Mouse (Mus musculus) spleen, embryonic (tissue): Measurements from ENCODE around the gene Slc24a3.

Experiments
- CTCF ChIA-PET: fragments of 350-600 bp; sonication (Branson Sonifier 250); formaldehyde crosslinking; loops from one replicate; lab custom pipeline; 2022; lab: Charles Lee

Gene Slc24a3

DNA sequence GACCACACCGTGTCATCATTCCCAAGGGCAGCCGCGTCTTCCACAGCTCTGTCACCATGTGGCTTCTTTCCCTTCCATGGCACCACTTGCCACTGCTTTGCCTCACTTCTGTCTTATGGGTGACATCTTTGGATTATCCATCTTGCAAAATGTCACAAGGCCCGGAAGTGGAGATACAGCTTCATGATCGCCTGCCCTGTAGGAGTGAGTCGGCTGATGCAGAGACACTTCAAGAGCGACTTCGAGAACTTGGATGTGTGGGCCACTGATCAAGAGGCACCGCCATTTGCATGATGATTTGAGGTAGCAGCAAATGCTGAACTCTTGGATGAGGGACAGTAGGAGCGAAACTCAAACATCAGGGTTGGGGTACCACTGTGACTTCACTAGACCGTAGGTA lies 46.0 kb downstream of the Slc24a3 start:
- CTCF ChIA-PET = no interaction called here

DNA sequence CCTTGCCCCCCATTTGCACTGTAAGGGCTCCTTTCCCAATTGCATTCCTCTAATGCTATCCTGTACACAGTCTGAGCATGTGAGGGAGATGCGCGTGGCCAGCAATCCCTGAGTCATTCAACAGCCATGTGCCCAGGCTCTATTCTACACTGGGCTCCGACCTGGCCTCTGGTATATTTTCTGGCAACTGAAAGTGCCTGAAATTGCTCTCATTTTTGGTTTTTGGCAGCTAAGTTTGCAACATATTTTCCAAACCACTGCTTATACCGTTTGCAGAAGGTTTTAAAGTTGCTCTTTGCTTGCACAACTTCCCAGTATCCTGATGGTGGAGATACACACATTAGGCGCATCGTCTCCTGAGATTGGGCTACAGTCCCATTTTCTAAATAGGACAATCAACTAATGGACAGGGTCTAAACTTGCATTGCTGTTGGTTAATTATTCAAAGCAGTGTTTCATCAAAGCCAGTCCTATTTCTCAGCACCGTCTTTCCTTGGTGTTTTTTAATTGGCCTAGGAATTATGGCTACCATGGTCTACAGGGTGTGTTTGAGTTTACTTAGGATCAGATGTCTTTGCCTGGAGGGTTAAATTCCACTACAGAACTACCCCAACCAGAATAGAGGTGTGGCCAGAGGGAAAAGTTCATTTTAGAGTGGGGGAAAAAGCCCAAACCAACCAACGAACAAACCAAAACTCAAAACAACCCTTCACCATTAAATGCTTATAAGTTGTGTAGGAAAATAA lies 46.7 kb downstream of the Slc24a3 start:
- CTCF ChIA-PET = no interaction called here

DNA sequence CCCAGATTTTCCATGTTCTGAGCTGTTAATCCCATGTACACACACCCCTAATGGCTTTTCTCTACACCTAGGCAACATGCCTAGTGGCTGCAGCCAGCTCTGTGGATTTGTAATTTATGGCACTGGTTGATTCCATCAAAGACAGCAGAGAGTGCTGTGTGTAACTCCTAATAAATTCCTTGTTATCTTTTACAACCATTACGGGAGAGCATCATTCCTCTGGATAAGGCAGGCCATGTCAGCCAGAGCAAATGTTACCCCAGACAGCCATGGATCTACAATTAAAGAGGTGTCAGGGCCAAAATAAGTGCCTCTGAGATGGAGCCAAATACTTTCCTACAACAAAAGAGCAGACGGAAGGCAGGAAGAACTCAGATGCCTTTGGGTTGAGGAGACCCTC lies 49.0 kb downstream of the Slc24a3 start:
- CTCF ChIA-PET = no interaction called here

DNA sequence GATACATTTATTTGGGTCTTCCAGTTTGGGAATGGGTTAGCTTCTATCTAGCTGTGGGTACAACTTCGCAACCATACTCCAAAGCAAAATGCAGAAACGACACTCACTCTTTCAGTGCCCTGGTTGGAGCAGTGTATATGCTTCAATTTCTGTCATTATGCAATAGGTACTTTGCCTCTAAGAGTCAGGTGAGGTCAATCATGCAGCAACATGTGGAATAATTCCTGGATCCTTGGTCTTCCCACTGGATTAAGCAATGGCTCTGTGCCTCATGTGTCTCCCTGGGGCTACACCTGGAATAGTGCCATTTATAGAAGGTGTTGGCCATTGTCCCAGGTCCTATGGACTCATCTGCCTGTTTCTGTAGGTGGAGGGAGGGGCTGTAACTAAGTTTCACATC lies 49.9 kb downstream of the Slc24a3 start:
- CTCF ChIA-PET = no interaction called here

DNA sequence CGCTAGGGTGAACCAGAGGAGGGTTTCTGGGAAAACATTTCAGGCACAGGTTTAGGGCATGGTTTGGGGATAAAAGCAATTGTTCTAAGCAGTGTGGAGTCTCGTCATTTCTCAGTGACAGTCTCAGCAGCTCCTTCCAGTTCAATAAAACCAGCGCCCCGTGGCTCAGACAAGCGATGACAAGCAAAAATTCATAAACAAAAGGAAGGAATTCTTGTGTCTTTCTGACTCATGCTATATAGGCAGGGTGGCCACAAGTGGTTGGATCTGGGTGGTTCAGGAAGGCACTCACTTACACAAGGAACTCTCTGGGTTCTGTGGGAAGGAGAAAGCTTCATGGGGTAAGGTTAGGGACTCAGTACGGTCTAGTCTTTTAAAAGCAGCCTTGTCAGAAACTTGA lies 51.7 kb downstream of the Slc24a3 start:
- CTCF ChIA-PET = no interaction called here

- CTCF ChIA-PET = no interaction called here
These were observed 56.1 kb downstream of the Slc24a3 start for GRCm38 (mm10) chr2:145223646-145224045.

- CTCF ChIA-PET = no interaction called here
These were observed 58.1 kb downstream of the Slc24a3 start for GRCm38 (mm10) chr2:145225640-145226039.

DNA sequence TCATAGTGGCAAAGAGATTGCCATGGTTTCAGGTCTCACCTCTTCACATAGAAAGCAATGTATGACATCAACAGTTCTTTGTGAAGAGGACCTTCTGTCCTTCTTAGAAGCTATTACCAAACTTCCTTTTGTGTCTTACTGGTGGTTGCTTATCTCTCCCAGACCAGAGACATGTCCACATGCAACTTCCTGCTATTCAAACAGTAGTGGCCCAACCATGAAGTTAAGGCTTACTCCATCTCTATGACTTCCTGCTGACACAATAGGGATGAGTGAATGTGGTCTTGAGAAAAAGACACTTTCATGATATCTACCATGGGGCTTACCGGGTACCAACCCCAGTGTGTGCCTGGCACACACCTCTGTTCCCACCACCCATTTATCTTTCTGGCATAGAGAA lies 58.5 kb downstream of the Slc24a3 start:
- CTCF ChIA-PET = no interaction called here

DNA sequence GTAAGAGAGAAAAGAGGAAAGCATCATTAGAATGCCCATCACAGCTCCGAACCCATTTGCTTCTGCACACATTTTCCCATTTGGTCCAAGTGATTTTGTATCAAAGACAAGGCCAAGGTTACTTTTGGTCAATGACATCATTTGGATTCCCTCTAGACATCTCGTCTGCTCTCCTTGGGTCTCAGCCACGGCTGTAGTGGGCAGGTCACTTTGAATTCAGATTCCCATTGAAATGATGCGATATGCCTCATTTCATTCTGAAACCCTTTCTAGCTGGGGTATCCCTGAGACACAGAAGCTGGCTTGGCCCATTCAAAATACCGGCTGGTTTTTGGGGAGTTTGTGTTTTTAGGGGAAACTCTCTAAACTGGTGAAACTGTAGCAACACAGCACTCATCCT lies 59.8 kb downstream of the Slc24a3 start:
- CTCF ChIA-PET = no interaction called here

GRCm38 (mm10) chr2:145232764-145233484 lies 65.4 kb downstream of the Slc24a3 start:
- CTCF ChIA-PET = no interaction called here

DNA sequence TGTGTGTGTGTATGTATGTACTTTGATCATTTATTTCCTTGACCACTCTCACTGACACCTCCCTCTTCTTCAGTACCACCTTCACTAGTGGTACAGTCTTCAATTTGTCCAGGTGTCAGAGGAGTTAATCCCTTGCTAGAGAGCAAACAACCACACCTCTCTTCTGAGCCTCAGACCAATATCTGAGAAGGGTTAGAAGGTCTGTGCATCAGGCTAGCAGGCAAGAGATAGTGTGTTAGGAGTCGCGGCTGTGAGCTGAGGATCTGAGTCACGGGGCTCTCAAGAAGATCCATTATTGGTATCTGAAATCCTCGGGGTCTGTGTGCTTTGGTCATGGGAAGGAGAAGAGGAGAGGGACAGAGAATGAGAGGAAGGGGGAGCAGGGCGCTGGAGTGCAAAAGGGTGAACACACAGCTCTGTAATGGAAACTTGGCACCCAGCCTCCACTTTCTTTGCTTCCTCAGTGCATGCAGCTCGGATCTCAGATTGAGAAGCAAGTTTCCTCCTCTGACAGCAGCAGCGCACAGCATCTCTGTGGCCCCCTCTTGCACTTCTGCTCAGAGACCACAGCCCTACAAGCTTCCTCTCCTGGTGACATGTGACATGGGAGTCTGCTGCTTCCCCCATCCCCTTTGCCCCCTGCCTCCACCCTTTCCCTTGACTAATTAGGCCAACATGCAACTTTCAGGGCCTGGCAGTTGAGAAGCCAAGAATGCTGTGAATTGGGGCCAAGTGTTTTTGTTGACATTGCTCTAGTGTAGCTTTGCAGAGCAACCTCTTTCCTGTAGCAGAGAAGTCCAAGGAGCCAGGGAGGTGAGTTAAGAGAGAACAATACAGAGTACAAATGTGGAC lies 66.2 kb downstream of the Slc24a3 start:
- CTCF ChIA-PET = no interaction called here

DNA sequence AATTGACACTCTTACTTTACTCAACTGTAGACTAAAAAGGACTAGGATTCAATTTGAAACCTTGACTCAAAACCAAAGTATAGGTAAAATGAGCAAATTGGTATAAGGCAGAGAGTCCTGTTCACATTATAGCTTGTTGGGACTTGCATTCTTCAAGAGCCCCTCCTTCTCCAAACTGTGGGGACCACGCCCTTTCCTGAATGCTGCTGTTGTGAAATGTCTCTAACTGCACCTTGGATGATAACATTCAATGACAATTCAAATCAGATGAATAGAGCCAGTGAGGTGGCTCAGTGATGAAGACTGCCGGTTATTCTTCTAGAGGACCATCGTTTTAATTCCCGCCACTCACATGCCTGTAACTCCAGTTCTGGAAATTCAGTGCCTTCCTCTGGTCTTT lies 78.8 kb downstream of the Slc24a3 start:
- CTCF ChIA-PET = no interaction called here

DNA sequence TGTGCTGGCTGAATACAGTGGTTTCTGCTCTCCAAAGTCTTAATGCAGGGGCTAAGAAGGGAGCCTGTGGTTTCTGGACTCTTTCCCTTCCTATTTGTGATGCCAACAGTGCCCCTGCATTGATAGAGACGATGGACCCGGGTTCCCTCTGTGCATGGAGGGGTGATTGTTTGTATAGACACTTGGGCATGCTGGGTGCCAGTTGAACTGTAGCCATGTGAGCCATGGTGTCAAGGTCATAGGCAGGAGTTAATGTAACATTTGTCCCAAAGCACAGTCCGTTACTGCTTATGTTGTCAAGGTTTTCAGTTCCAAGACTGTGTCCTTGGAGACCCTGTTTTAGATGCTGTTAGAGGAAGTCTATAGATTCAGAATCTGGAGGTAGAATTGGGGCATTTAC lies 80.6 kb downstream of the Slc24a3 start:
- CTCF ChIA-PET = no interaction called here

DNA sequence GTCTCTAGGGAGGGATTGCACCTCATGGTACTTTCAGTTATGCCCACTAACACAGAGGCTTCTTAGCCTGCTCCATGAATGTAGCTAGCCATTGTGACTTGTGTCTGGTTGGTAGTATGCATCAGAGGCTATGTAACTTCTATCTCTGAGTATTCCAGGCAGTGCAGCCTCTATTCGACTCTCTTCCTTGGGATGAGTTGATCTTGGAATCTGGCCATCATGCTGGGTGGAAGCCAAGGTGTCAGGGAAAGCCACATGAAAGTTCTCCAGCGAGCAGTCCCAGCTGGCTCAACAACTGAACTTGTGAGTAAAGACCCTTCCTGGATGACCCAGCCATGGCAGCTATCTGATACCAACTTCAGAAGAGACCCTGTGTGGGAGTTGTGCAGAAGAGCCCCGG lies 89.8 kb downstream of the Slc24a3 start:
- CTCF ChIA-PET = no interaction called here

DNA sequence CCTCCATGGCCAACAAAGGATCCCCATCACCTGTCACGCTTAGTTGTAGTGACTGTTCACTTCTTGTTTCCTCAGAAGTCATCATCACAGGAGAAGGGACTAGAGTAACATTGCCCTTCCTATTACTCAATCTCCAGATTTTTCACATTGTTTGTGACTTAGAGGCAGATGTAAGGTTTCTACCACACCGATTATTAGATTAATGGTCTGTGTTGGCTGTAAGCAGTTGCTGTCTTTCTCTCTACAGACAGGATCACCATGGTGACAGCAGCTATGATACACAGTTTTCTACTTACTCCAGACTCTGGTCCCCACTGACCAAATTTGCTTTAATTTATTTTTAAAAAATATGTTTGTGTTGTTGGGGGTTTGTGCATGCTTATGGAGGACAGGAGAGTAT lies 90.3 kb downstream of the Slc24a3 start:
- CTCF ChIA-PET = no interaction called here

DNA sequence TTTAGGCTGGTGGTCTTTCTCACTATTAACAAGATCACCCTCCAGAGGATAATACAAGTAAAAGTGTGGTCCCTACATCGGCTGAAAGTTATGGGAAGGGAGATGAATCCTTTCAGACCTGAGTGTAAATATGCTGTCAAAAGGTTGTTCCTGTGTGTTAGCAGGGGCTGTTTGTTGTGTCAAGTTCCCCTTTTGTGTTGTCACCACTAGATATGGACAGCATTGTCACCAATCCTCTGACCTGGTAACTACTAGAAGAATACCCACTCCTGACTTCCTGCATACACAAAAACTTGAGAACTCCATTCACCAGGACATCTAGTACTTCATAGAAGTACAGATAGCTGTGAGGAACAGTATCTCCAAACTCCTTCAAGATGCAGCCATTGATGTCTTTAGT lies 93.0 kb downstream of the Slc24a3 start:
- CTCF ChIA-PET = no interaction called here

GRCm38 (mm10) chr2:145262153-145262552 lies 94.6 kb downstream of the Slc24a3 start:
- CTCF ChIA-PET = no interaction called here

DNA sequence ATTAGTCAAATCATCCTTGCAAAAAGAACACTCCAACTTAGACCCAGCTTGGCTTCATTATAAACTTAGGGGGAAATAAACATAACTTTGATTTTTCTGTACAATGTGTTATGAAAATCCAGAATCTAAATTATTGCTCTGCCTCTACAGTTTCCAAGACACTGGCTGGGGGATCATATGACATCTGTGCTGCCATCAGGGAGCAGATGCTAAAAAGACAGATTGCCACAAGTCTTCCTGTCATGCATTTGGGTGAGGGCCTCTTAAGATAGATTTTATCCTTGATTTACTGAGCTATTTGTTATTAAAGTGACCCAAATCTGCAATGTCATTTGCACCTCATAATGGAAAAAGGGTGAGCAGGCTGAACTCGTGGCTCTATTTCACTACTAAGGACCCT lies 99.2 kb downstream of the Slc24a3 start:
- CTCF ChIA-PET = no interaction called here

- CTCF ChIA-PET = no interaction called here
These were observed 101.4 kb downstream of the Slc24a3 start for GRCm38 (mm10) chr2:145268971-145269370.

DNA sequence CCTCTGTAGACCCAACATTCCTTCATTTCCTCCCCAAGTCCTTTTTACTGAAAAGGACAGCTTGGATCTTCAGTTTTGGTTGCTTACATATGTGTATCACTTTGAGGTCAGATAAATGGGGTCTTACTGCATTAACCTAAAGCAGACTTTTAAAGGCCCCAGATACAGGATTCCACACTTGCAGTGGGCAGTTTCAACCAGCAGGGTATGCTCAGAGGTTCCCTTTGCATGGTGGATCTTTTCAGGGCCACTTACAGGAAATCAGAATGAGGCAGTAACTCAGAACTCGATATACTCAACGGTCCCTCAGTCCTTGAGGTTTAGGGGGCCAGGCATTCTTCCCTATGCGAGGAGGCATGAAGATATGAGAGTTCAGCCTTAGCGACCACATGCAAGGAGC lies 101.9 kb downstream of the Slc24a3 start:
- CTCF ChIA-PET = no interaction called here

- CTCF ChIA-PET = no interaction called here
These were observed 106.6 kb downstream of the Slc24a3 start for GRCm38 (mm10) chr2:145274016-145274677.

- CTCF ChIA-PET = no interaction called here
These were observed 111.8 kb downstream of the Slc24a3 start for GRCm38 (mm10) chr2:145279336-145279735.
